Mouse (Mus musculus): ENCODE data around the gene Galr3.

GRCm38 (mm10) chr15:78992925-78993324, 48.8 kb upstream of the Galr3 start:
- TF ChIP-seq CTCF (conservative IDR thresholded peaks at IDR 0.05 in 1 of 2, IDR thresholded peaks at IDR 0.05 in 1 of 2; ENCODE audit: low read depth in 2 of 2, low read length in 2 of 2) (no peak), UBTF (IDR thresholded peaks at IDR 0.05; ENCODE audit: low read depth, low read length) (no peak), POLR2A (IDR thresholded peaks at IDR 0.05; ENCODE audit: low read depth, low read length) (no peak), BHLHE40 (IDR thresholded peaks at IDR 0.05; ENCODE audit: low read depth, low read length) (no peak), USF1 (IDR thresholded peaks at IDR 0.05; ENCODE audit: low read depth, low read length) (no peak), SMC3 (IDR thresholded peaks at IDR 0.05; ENCODE audit: low read depth, low read length) (no peak)

All from CH12.LX (cell line).